In genomic region chr16:17583064-17583463, GRCm38 (mm10) we compare ENCODE assay signal across 9 mouse cellular contexts. TPM values are rescaled to one million over a fixed set of nuclear protein-coding genes. Genes with fewer than 3 reads are reported as not detected.
DNase-seq lines count a peak whose midpoint lies in the region; ATAC-seq lines count a peak whose summit lies in the region.
"Had no signal": no experiment of that assay in that cellular context is flagged by ENCODE, and none has a peak within 500 bp of the region (broad histone marks: within the 10 kb centered on the region; RNA-seq: fewer than 3 reads in every experiment).

TSS of gene Slc7a4 (minus strand) at chr16:17583214.

- no peaks in the 10 kb centered on the region for H3K4me1 ChIP-seq in kidney, embryonic 14.5 days (ENCODE audit: control insufficient read depth, insufficient read depth, low read length)
- no peaks in the 10 kb centered on the region for H3K4me1 ChIP-seq in forebrain, embryonic 12.5 days
- H3K4me1 ChIP-seq: midbrain, embryonic 12.5 days had no signal

- no peak within 1 kb of the TSS for H3K9ac ChIP-seq in kidney, embryonic 14.5 days (ENCODE audit: low read depth, low read length)
- H3K9ac ChIP-seq in forebrain, embryonic 12.5 days = 0 out of 2 replicates have a peak within 1 kb of the TSS, but pooled peaks have one; percentile 4
- H3K9ac ChIP-seq: midbrain, embryonic 12.5 days had no signal

- H3K27me3 ChIP-seq in kidney, embryonic 14.5 days (ENCODE audit: control insufficient read depth, insufficient read depth, low read length) = no peaks in the 10 kb centered on the region
- H3K27me3 ChIP-seq in forebrain, embryonic 12.5 days = no peaks in the 10 kb centered on the region

- no peaks in the 10 kb centered on the region for H3K9me3 ChIP-seq in kidney, embryonic 14.5 days (ENCODE audit: control insufficient read depth, low read length)
- no peaks in the 10 kb centered on the region for H3K9me3 ChIP-seq in forebrain, embryonic 12.5 days
- H3K9me3 ChIP-seq: midbrain, embryonic 12.5 days had no signal

- no peak within 1 kb of the TSS for H3K4me3 ChIP-seq in kidney, embryonic 14.5 days (ENCODE audit: low read length)
- H3K4me3 ChIP-seq in forebrain, embryonic 12.5 days (replicated peaks) = no peak within 1 kb of the TSS
- H3K4me3 ChIP-seq: midbrain, embryonic 12.5 days had no signal

- no peaks in the 10 kb centered on the region for H3K36me3 ChIP-seq in kidney, embryonic 14.5 days (ENCODE audit: control insufficient read depth, insufficient read depth, low read length)
- no peaks in the 10 kb centered on the region for H3K36me3 ChIP-seq in forebrain, embryonic 12.5 days (replicated peaks)
- H3K36me3 ChIP-seq: midbrain, embryonic 12.5 days had no signal

- H3K27ac ChIP-seq in kidney, embryonic 14.5 days (ENCODE audit: low read depth, low read length) = no peak within 1 kb of the TSS
- H3K27ac ChIP-seq in forebrain, embryonic 12.5 days = no peak within 1 kb of the TSS
- H3K27ac ChIP-seq: midbrain, embryonic 12.5 days had no signal

- H3K4me2 ChIP-seq in kidney, embryonic 14.5 days (replicated peaks; ENCODE audit: low read depth, low read length) = no peak within 1 kb of the TSS
- H3K4me2 ChIP-seq in forebrain, embryonic 12.5 days = no peak within 1 kb of the TSS
- H3K4me2 ChIP-seq: midbrain, embryonic 12.5 days had no signal

- 21% methylated on average over 8 of the region's 8 CpGs for WGBS in kidney, embryonic 14.5 days
- WGBS in forebrain, embryonic 12.5 days = 13% methylated on average over 8 of the region's 8 CpGs

- no peak; the same call in 1 of the 2 replicates for ATAC-seq in kidney, embryonic 14.5 days (ENCODE audit: low FRiP score, low TSS enrichment)
- ATAC-seq in forebrain, embryonic 12.5 days (ENCODE audit: low FRiP score) = no peak

- DNase-seq in kidney, adult 9 months = peak; percentile 26
- peak; percentile 54 for DNase-seq in NIH3T3 (ENCODE audit: low read depth)
- DNase-seq in left cerebral cortex, adult 8-10 months (ENCODE audit: low spot score in 2 of 2) = no peak
- DNase-seq in naive thymus-derived CD4-positive, alpha-beta T cell, adult 2 months (ENCODE audit: low read depth) = peak; percentile 39
- no peak for DNase-seq in urinary bladder, postnatal 10 days (ENCODE audit: low spot score)
- DNase-seq in frontal cortex, postnatal 36 days (ENCODE audit: low spot score in 2 of 2) = no peak

RNA-seq across cellular contexts. Expression of gene Slc7a4, which starts in this region (rescaled TPM):
- polyA plus RNA-seq in kidney, embryonic 14.5 days (2014; fragmentation: Nextera tagmentation; extraction: Ambion mirVana) = 4.3 and 6.6 TPM in 2 replicates
- 5.5 and 6.6 TPM in 2 replicates for polyA plus RNA-seq in forebrain, embryonic 12.5 days (2016; fragmentation: Nextera tagmentation; extraction: Ambion mirVana)
- 10 to 100 TPM; 77.9 to 89.9 (median 88.4) TPM for total RNA-seq in left cerebral cortex, adult 8-10 months (2022)

Comparison
In these comparisons a context has a peak if more than half of its experiments do, and no peak if none do; other contexts are left out.
1. DNase-seq: peak in kidney, adult 9 months (single experiment), NIH3T3 (single experiment) and naive thymus-derived CD4-positive, alpha-beta T cell, adult 2 months (single experiment); none in left cerebral cortex, adult 8-10 months (0 of 2), urinary bladder, postnatal 10 days (single experiment) and frontal cortex, postnatal 36 days (0 of 2).